Mouse (Mus musculus) c-Kit-positive CD71-positive TER-119-positive erythroid progenitor cells, embryonic 14.5 days (primary cell): ENCODE data around the gene Rtn1.

Source experiments
- DNase-seq: peaks from one replicate; pipeline ENCODE4 v3.0.0-alpha.2; 2013; ENCODE audit warnings: low spot score

Rtn1 gene

GRCm38 (mm10) chr12:72279129-72279875 lies 129.6 kb downstream of the Rtn1 start:
- no peak for DNase-seq

- DNase-seq = no peak
Measured at GRCm38 (mm10) chr12:72273721-72274414, 135.0 kb downstream of the Rtn1 start.

GRCm38 (mm10) chr12:72267614-72268013 lies 141.2 kb downstream of the Rtn1 start:
- peak; percentile 5 for DNase-seq

- DNase-seq = no peak
Measured at GRCm38 (mm10) chr12:72265261-72266228, 143.3 kb downstream of the Rtn1 start.

GRCm38 (mm10) chr12:72263213-72264103 lies 145.4 kb downstream of the Rtn1 start:
- peak; percentile 31 for DNase-seq

GRCm38 (mm10) chr12:72257000-72257399 lies 151.9 kb downstream of the Rtn1 start:
- DNase-seq = no peak

GRCm38 (mm10) chr12:72253040-72253439 lies 155.8 kb downstream of the Rtn1 start:
- no peak for DNase-seq

- no peak for DNase-seq
Measured at GRCm38 (mm10) chr12:72251890-72252445, 156.9 kb downstream of the Rtn1 start.

GRCm38 (mm10) chr12:72244951-72245350 lies 163.9 kb downstream of the Rtn1 start:
- DNase-seq = no peak

GRCm38 (mm10) chr12:72242807-72243206 lies 166.0 kb downstream of the Rtn1 start:
- no peak for DNase-seq

GRCm38 (mm10) chr12:72240506-72240905 lies 168.3 kb downstream of the Rtn1 start:
- no peak for DNase-seq

- DNase-seq = no peak
Measured at GRCm38 (mm10) chr12:72239230-72239894, 169.5 kb downstream of the Rtn1 start.

GRCm38 (mm10) chr12:72237251-72237650 lies 171.6 kb downstream of the Rtn1 start:
- DNase-seq = no peak

- DNase-seq = no peak
Measured at GRCm38 (mm10) chr12:72236564-72237011, 172.3 kb downstream of the Rtn1 start.

GRCm38 (mm10) chr12:72235621-72236351 lies 173.1 kb downstream of the Rtn1 start:
- DNase-seq = no peak

GRCm38 (mm10) chr12:72234966-72235365 lies 173.9 kb downstream of the Rtn1 start:
- no peak for DNase-seq

GRCm38 (mm10) chr12:72234151-72234550 lies 174.7 kb downstream of the Rtn1 start:
- DNase-seq = no peak

- no peak for DNase-seq
Measured at GRCm38 (mm10) chr12:72232826-72233790, 175.7 kb downstream of the Rtn1 start.
